Mouse (Mus musculus): ENCODE data around the gene Gm20481. TPM values are rescaled to one million over a fixed set of nuclear protein-coding genes. Genes with fewer than 3 reads are reported as not detected.
"Not testable (repeated sequence)": the region's sequence is repeated elsewhere in the genome, so short reads cannot be mapped to it uniquely, and the experiment has no call there.

The Gm20481 gene
- total RNA-seq (2014; rRNA removed) (not detected in 2 replicates), polyA plus RNA-seq (2015; fragmentation: Nextera tagmentation; extraction: Ambion mirVana) (not detected in 2 replicates)

DNA sequence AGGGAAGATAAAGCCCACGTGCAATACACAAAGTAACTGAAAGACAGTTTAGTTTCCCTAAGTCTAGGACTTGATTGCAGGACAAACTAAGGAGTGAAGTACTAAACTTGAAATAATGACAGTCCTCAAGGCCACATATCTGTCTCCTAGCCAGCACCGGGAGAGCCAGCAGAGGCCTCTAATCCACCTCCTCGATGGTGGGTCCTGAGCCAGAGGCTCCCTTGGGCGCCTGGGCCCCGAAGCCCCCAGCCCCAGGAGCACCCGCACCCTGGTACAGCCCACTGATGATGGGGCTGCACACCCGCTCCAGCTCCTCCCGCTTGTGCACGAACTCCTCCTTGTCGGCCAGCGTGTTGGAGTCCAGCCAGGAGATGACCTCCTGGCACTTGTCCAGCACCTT is at the start of gene Gm20481:
Gene Gm20481, plus strand, starts transcription at position 91 of the 400 bp plus-strand sequence.
- H3K4me2 ChIP-seq (ENCODE audit: low read depth, low read length, poor library complexity, severe bottlenecking); H3K27ac ChIP-seq (ENCODE audit: low read depth, low read length); H3K36me3 ChIP-seq (ENCODE audit: insufficient read depth, low read length); H3K4me3 ChIP-seq (ENCODE audit: low read depth, low read length); DNase-seq (ENCODE audit: low spot score); H3K9ac ChIP-seq (replicated peaks; ENCODE audit: low read length, poor library complexity, severe bottlenecking); H3K4me1 ChIP-seq (ENCODE audit: insufficient read depth, low read length); H3K9me3 ChIP-seq (ENCODE audit: low read length); ATAC-seq (ENCODE audit: low FRiP score): not testable (repeated sequence)
- WGBS: 72% methylated on average over 6 of the region's 11 CpGs
- H3K27me3 ChIP-seq (ENCODE audit: insufficient read depth, low read length): peaks cover 18% of the 10 kb centered on the region

DNA sequence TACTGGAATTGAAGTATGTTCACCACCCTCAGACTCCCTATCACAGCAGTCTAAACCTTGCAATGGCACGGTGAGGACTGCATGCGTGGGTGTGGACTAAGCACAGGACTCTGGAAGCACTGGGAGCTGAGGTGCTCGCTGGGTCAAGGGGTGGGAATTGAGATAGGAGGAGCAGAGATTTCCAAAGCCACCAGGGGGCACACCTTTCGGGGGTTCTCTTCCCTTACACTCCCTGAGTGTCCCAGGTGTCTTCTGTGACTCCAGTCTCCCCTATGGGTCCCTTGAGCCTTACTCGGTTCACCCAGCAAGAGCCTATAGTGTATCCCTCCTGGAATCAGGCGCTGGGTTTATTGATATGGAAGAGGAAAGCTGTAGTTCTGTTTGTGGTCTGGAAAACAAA is 46.8 kb upstream of the Gm20481 start:
- H3K4me1 ChIP-seq (ENCODE audit: insufficient read depth, low read length): no peaks in the 10 kb centered on the region
- no peak for DNase-seq (ENCODE audit: low spot score)
- 0 out of 2 replicates have a peak, but pooled peaks have one; percentile 16 for TF ChIP-seq CTCF (IDR thresholded peaks at IDR 0.05)

DNA sequence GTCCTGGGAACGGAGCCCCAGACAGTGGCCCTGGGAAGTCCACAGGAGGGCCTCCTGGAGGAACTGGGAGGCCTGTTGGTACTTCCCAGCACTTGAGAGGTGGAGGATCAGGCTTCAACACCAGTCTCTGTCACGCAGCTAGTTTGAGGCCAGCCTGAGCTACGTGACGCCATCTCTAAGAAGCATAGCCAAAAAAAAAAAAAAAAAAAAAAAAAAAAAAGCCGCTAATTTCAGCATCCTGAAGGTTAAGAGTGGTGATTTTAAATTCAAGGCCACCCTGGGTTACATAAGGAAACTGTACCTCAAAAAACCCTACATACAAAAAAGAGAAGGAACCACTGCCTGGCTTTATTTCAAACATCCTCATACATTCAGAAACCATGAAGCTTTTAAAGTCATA is 45.5 kb upstream of the Gm20481 start:
- Histone ChIP-seq H3K4me1 (ENCODE audit: insufficient read depth, low read length) (no peaks in the 10 kb centered on the region), H3K36me3 (ENCODE audit: insufficient read depth, low read length) (no peaks in the 10 kb centered on the region), H3K4me2 (ENCODE audit: low read depth, low read length, poor library complexity, severe bottlenecking) (no peak overlapping the region), H3K9ac (replicated peaks; ENCODE audit: low read length, poor library complexity, severe bottlenecking) (no peak overlapping the region), H3K27me3 (ENCODE audit: insufficient read depth, low read length) (no peaks in the 10 kb centered on the region), H3K4me3 (ENCODE audit: low read depth, low read length) (no peak overlapping the region), H3K27ac (ENCODE audit: low read depth, low read length) (no peak overlapping the region), H3K9me3 (ENCODE audit: low read length) (no peaks in the 10 kb centered on the region)
- DNase-seq (ENCODE audit: low spot score) (no peak), ATAC-seq (ENCODE audit: low FRiP score) (no peak)
- TF ChIP-seq CTCF (IDR thresholded peaks at IDR 0.05): no peak
- WGBS: 66% methylated on average over 5 of the region's 5 CpGs

More for the DNA sequence above, 46.8 kb upstream of the Gm20481 start:
- H3K27me3 ChIP-seq (ENCODE audit: insufficient read depth, low read length): no peaks in the 10 kb centered on the region
- no peak overlapping the region for H3K27ac ChIP-seq (ENCODE audit: low read depth, low read length)
- no peak overlapping the region for H3K4me3 ChIP-seq (ENCODE audit: low read depth, low read length)
- H3K9ac ChIP-seq (replicated peaks; ENCODE audit: low read length, poor library complexity, severe bottlenecking): no peak overlapping the region
- no peaks in the 10 kb centered on the region for H3K36me3 ChIP-seq (ENCODE audit: insufficient read depth, low read length)
- H3K4me2 ChIP-seq (ENCODE audit: low read depth, low read length, poor library complexity, severe bottlenecking): no peak overlapping the region
- WGBS: 54% methylated on average over 6 of the region's 6 CpGs
- no peak for ATAC-seq (ENCODE audit: low FRiP score)
- no peaks in the 10 kb centered on the region for H3K9me3 ChIP-seq (ENCODE audit: low read length)

DNA sequence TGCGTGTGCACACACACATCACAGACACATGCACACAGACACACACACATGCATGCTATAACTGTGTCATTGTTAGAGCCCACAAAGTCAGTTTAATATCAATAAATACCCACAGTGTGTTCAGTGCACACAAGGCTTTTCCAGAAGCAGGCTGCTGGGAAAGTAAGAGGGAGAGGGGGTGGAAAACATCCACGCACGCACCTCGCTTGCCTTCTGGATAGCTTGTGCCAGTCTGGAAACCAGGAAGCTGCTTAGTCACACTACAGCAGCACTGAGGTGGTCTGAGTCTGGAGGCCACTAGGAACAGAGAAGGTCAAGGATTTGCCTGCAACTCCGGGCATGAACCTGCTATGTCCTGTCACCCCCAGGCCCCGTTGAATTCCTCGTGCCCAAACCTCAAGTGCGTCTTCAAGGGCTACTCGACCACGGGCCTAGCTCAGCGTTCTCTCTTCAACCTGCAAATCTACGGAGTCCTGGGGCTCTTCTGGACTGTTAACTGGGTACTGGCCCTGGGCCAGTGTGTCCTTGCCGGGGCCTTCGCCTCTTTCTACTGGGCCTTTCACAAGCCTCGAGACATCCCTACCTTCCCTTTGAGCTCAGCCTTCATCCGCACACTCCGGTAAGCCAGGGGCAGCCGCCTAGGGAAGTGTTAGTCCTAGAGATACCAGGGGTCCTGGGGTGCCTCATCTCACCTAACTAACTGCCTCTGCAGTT is 42.2 kb upstream of the Gm20481 start:
- no peaks in the 10 kb centered on the region for H3K27me3 ChIP-seq (ENCODE audit: insufficient read depth, low read length)
- 86% methylated on average over 18 of the region's 18 CpGs for WGBS

DNA sequence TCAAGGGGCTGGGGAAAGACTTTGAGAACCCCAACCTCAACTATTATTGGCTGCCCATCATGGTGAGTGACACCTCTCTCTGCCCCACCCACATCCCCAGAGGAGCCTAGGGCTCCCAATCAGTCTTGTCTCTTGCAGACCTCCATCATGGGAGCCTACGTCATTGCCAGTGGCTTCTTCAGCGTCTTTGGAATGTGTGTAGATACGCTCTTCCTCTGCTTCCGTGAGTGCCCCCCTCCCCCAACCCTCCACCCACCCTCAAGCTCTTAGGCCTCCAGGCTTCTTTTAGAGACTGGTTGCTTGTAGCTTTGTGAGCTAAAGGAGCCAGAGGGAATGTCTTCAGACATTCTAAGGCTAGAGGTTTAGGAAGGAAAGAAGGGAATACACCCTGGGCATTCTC is 40.9 kb upstream of the Gm20481 start:
- no peak overlapping the region for H3K9ac ChIP-seq (replicated peaks; ENCODE audit: low read length, poor library complexity, severe bottlenecking)
- H3K4me3 ChIP-seq (ENCODE audit: low read depth, low read length): no peak overlapping the region
- peaks cover 3% of the 10 kb centered on the region; the same call in 1 of the 2 replicates for H3K36me3 ChIP-seq (ENCODE audit: insufficient read depth, low read length)
- WGBS: 67% methylated on average over 4 of the region's 4 CpGs
- H3K9me3 ChIP-seq (ENCODE audit: low read length): no peaks in the 10 kb centered on the region
- no peaks in the 10 kb centered on the region for H3K27me3 ChIP-seq (ENCODE audit: insufficient read depth, low read length)
- TF ChIP-seq CTCF (IDR thresholded peaks at IDR 0.05): no peak
- ATAC-seq (ENCODE audit: low FRiP score) (no peak), DNase-seq (ENCODE audit: low spot score) (no peak)
- no peak overlapping the region for H3K27ac ChIP-seq (ENCODE audit: low read depth, low read length)
- no peak overlapping the region for H3K4me2 ChIP-seq (ENCODE audit: low read depth, low read length, poor library complexity, severe bottlenecking)
- H3K4me1 ChIP-seq (ENCODE audit: insufficient read depth, low read length): 0 out of 2 replicates have a peak, but pooled peaks cover 3% of the 10 kb centered on the region

More for the DNA sequence above, 42.2 kb upstream of the Gm20481 start:
- Histone ChIP-seq H3K4me3 (ENCODE audit: low read depth, low read length) (no peak overlapping the region), H3K9me3 (ENCODE audit: low read length) (no peaks in the 10 kb centered on the region), H3K36me3 (ENCODE audit: insufficient read depth, low read length) (no peaks in the 10 kb centered on the region), H3K27ac (ENCODE audit: low read depth, low read length) (no peak overlapping the region), H3K4me1 (ENCODE audit: insufficient read depth, low read length) (0 out of 2 replicates have a peak, but pooled peaks cover 2% of the 10 kb centered on the region), H3K4me2 (ENCODE audit: low read depth, low read length, poor library complexity, severe bottlenecking) (no peak overlapping the region), H3K9ac (replicated peaks; ENCODE audit: low read length, poor library complexity, severe bottlenecking) (no peak overlapping the region)
- no peak for TF ChIP-seq CTCF (IDR thresholded peaks at IDR 0.05)
- ATAC-seq (ENCODE audit: low FRiP score) (no peak), DNase-seq (ENCODE audit: low spot score) (no peak)

DNA sequence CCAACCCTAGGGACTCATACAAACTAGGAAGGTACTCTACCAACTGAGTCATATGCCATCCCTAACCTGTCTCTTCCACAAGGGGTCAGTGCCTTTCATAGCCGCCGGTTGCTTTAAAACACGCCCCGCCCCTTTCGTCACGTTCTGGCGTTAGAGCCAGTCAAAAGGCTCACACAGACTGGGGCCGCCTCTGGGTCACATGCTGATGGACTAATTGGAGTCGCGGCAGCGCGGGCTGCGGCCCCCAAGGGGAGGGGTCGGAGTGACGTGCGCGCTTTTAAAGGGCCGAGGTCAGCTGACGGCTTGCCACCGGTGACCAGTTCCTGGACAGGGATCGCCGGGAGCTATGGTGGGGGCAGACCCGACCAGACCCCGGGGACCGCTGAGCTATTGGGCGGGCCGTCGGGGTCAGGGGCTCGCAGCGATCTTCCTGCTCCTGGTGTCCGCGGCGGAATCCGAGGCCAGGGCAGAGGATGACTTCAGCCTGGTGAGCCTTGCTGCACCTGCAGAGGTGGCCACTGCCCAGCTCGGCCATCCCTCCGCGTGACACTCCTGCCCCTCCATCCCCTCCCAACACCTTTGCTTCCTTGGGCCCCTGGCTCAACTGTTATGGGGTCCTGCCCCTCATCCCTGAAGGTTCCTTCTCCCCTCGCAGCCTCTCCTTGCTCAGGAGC is 38.5 kb upstream of the Gm20481 start, which contains the start of gene Neu1:
Gene Neu1, plus strand, starts transcription at position 193 of the 674 bp plus-strand sequence.
- DNase-seq (ENCODE audit: low spot score): peak; percentile 99
- Histone ChIP-seq H3K9me3 (ENCODE audit: low read length) (no peaks in the 10 kb centered on the region), H3K36me3 (ENCODE audit: insufficient read depth, low read length) (peaks cover 16% of the 10 kb centered on the region), H3K4me3 (ENCODE audit: low read depth, low read length) (peak within 1 kb of the TSS; percentile 66), H3K27me3 (ENCODE audit: insufficient read depth, low read length) (no peaks in the 10 kb centered on the region), H3K27ac (ENCODE audit: low read depth, low read length) (peak within 1 kb of the TSS; percentile 69), H3K4me1 (ENCODE audit: insufficient read depth, low read length) (0 out of 2 replicates have a peak, but pooled peaks cover 3% of the 10 kb centered on the region), H3K9ac (replicated peaks; ENCODE audit: low read length, poor library complexity, severe bottlenecking) (peak within 1 kb of the TSS; percentile 81), H3K4me2 (ENCODE audit: low read depth, low read length, poor library complexity, severe bottlenecking) (peak within 1 kb of the TSS; percentile 94)
- WGBS: under 1% methylated on average over 35 of the region's 38 CpGs
- ATAC-seq (ENCODE audit: low FRiP score): peak; percentile 98
- TF ChIP-seq CTCF (IDR thresholded peaks at IDR 0.05): peak; percentile 90

All from midbrain, postnatal 0 days (tissue).